Mouse (Mus musculus) right cerebral cortex, adult 2 months (tissue): ENCODE measurements at regions not wholly inside any gene's neighbourhood (a gene's known extent, or its start where the extent isn't known, plus 50 kb on each side); places are given as distances from the start of the nearest gene placed in this dataset.
"Not testable (repeated sequence)": the region's sequence is repeated elsewhere in the genome, so short reads cannot be mapped to it uniquely, and the experiment has no call there.

ENCODE experiments used
- DNase-seq, 2 experiments: peaks; one replicate each; pipeline ENCODE4 v3.0.0; 2021 to 2022; ENCODE audit warnings: low spot score in 2 of 2

DNA sequence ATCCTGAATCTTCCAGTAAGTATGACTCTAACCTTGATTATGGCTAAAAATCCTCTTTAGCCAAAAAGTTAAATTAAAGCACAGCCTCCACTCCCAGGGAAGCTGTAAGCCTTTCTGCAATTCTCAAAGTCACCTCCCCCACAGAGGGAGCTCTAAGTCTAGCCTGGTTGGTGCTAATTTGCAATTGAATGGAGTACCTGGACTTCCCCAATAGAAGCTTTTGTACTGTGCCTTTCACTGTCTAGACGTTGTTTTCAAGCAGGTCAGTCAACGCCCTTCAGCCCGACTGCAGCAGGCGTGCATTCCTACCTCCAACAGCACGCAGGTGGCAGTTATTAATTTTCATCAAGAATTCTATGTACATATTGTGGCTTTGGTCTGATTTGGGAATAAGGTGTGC lies 87.2 kb downstream of the Catsperg2 start:
- not testable (repeated sequence) for DNase-seq

GRCm38 (mm10) chr7:29602356-29602755 lies 83.9 kb upstream of the Sipa1l3 start:
- no peak for DNase-seq

DNA sequence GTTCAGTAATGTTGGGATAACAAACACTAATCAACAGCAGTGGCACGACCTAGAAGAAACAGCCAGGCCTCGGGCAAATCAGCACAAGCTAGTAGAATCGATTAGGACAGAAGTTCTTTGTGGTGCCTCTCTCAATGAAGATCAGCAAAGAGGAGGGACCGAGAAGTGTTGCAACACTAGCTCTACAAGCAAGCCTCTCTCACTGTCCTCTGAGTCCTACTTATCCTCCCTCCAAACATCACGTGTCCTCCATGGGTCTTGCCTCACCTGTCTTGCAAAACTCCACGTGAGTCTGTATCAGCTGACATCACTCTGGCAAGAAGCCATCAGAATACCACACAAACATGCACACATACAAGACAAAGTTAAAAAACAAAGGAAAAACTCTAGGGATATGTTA lies 82.9 kb upstream of the Sipa1l3 start:
- no peak for DNase-seq

DNA sequence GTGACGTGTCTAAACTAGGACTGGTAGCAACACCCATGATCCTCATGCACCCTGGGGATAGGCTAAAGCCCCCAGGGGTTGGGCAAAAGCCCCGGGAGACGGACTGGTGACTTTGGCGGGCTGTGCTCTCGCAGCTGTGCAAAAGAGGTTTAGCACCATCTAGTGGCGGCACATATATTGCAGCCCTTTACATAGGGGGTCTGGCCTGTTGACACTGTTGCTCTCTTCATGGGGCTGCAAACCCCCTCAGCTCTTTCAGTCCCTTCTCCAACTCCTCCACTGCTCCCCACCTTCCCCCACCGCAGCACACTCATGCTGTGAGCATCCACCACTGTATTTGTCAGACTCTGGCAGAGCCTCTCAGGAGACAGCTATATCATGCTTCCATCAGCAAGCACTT lies 78.8 kb upstream of the Sipa1l3 start:
- peak; percentile 50 to 62 for DNase-seq

GRCm38 (mm10) chr7:29578128-29578527 lies 59.7 kb upstream of the Sipa1l3 start:
- no peak for DNase-seq

GRCm38 (mm10) chr7:29575606-29576005 lies 57.2 kb upstream of the Sipa1l3 start:
- no peak for DNase-seq
